Mouse (Mus musculus) urinary bladder, adult 18-20 months (tissue): ENCODE measurements around the gene Scpep1.

Source experiments
- DNase-seq, 2 experiments: peaks; one replicate each; pipeline ENCODE4 v3.0.0; 2022; ENCODE audit warnings: low spot score in 2 of 2, mixed read lengths in 2 of 2

Scpep1 gene

GRCm38 (mm10) chr11:88878011-88878410 is 77.3 kb downstream of the Scpep1 start:
- no peak for DNase-seq
